ENCODE assay signal across 9 mouse cellular contexts in genomic region chr8:92646637-92647036, GRCm38 (mm10). TPM values are rescaled to one million over a fixed set of nuclear protein-coding genes. Genes with fewer than 3 reads are reported as not detected.
DNase-seq lines count a peak whose midpoint lies in the region; ATAC-seq and TF ChIP-seq lines count a peak whose summit lies in the region.
"Had no signal": no experiment of that assay in that cellular context is flagged by ENCODE, and none has a peak within 500 bp of the region (broad histone marks: within the 10 kb centered on the region; RNA-seq: fewer than 3 reads in every experiment).

No protein-coding gene starts in this region.

- peak; percentile 51 for TF ChIP-seq CTCF in kidney, adult 2 months (conservative IDR thresholded peaks at IDR 0.05; ENCODE audit: insufficient read depth, insufficient read length, low read depth, low read length)
- peak; percentile 39 for TF ChIP-seq CTCF in ES-Bruce4 (IDR thresholded peaks at IDR 0.05; ENCODE audit: low read depth, low read length)

- no peaks in the 10 kb centered on the region for H3K9me3 ChIP-seq in kidney, embryonic 15.5 days (replicated peaks)
- peaks cover 3% of the 10 kb centered on the region; the same call in 1 of the 2 replicates for H3K9me3 ChIP-seq in ES-Bruce4 (replicated peaks; ENCODE audit: control insufficient read depth, insufficient read depth, low read length, poor library complexity, severe bottlenecking)
- H3K9me3 ChIP-seq: embryonic facial prominence, embryonic 12.5 days had no signal

- no peak overlapping the region for H3K27ac ChIP-seq in kidney, adult 2 months (ENCODE audit: insufficient read depth, low read depth, low read length)
- no peak overlapping the region for H3K27ac ChIP-seq in kidney, embryonic 15.5 days
- H3K27ac ChIP-seq in ES-Bruce4 (ENCODE audit: insufficient read depth, low read length): no peak overlapping the region
- H3K27ac ChIP-seq: embryonic facial prominence, embryonic 12.5 days had no signal

- H3K9ac ChIP-seq in kidney, embryonic 15.5 days: no peak overlapping the region
- no peak overlapping the region for H3K9ac ChIP-seq in ES-Bruce4 (ENCODE audit: low read depth, poor library complexity, severe bottlenecking)
- H3K9ac ChIP-seq: embryonic facial prominence, embryonic 12.5 days had no signal

- TF ChIP-seq EP300 in ES-Bruce4 (IDR thresholded peaks at IDR 0.05; ENCODE audit: insufficient read depth, low read depth, low read length): no peak

- H3K27me3 ChIP-seq in kidney, adult 2 months (replicated peaks; ENCODE audit: control insufficient read depth, insufficient read depth, low read length): no peaks in the 10 kb centered on the region
- H3K27me3 ChIP-seq in kidney, embryonic 15.5 days: no peaks in the 10 kb centered on the region
- H3K27me3 ChIP-seq in ES-Bruce4 (ENCODE audit: control insufficient read depth, insufficient read depth, low read length, poor library complexity, severe bottlenecking): no peaks in the 10 kb centered on the region; the same call in 1 of the 2 replicates
- H3K27me3 ChIP-seq: embryonic facial prominence, embryonic 12.5 days had no signal

- no peaks in the 10 kb centered on the region for H3K36me3 ChIP-seq in kidney, adult 2 months (ENCODE audit: control insufficient read depth, insufficient read depth, low read length)
- no peaks in the 10 kb centered on the region for H3K36me3 ChIP-seq in kidney, embryonic 15.5 days
- H3K36me3 ChIP-seq in ES-Bruce4 (ENCODE audit: control insufficient read depth, insufficient read depth, low read length, poor library complexity, severe bottlenecking): no peaks in the 10 kb centered on the region
- H3K36me3 ChIP-seq: embryonic facial prominence, embryonic 12.5 days had no signal

- H3K4me3 ChIP-seq in kidney, adult 2 months (ENCODE audit: insufficient read depth, low read depth, low read length): no peak overlapping the region
- no peak overlapping the region for H3K4me3 ChIP-seq in kidney, embryonic 15.5 days (replicated peaks)
- H3K4me3 ChIP-seq in ES-Bruce4 (ENCODE audit: low read depth, low read length): no peak overlapping the region
- H3K4me3 ChIP-seq: embryonic facial prominence, embryonic 12.5 days had no signal

- no peaks in the 10 kb centered on the region for H3K4me1 ChIP-seq in kidney, adult 2 months (ENCODE audit: control insufficient read depth, insufficient read depth, low read length)
- H3K4me1 ChIP-seq in kidney, embryonic 15.5 days: no peaks in the 10 kb centered on the region
- H3K4me1 ChIP-seq in ES-Bruce4 (ENCODE audit: control insufficient read depth, insufficient read depth, low read length): no peaks in the 10 kb centered on the region
- H3K4me1 ChIP-seq: embryonic facial prominence, embryonic 12.5 days had no signal

- ATAC-seq in kidney, embryonic 15.5 days (replicated peaks; ENCODE audit: low FRiP score): no peak
- ATAC-seq in frontal cortex, adult (ENCODE audit: low TSS enrichment): no peak
- no peak for ATAC-seq in activated CD4-positive, CD25-positive, alpha-beta regulatory T cell, adult 4 months

- no peak for TF ChIP-seq POLR2A in kidney, adult 2 months (IDR thresholded peaks at IDR 0.05; ENCODE audit: low read depth, low read length)
- no peak for TF ChIP-seq POLR2A in ES-Bruce4 (IDR thresholded peaks at IDR 0.05; ENCODE audit: insufficient read depth, low read length)

- 77% methylated on average over 2 of the region's 2 CpGs for WGBS in kidney, adult 2 months
- WGBS in kidney, embryonic 15.5 days: 60% methylated on average over 2 of the region's 2 CpGs

- peak; percentile 28 for DNase-seq in kidney, adult 2 months
- peak; percentile 31 for DNase-seq in WW6 (ENCODE audit: low read depth, low spot score)
- peak; percentile 4 for DNase-seq in induced T-regulatory cell, adult 2 months (ENCODE audit: low read depth)
- DNase-seq in spleen, adult 18-20 months: no peak

- H3K4me2 ChIP-seq in kidney, embryonic 15.5 days: no peak overlapping the region
- H3K4me2 ChIP-seq: embryonic facial prominence, embryonic 12.5 days had no signal

RNA-seq across cellular contexts. Expression of gene Irx6, which starts 27.5 kb away (rescaled TPM):
- not detected in 2 replicates for polyA plus RNA-seq in kidney, adult 2 months (2012; rRNA removed)
- 0.05 and 0.10 TPM in 2 replicates for polyA plus RNA-seq in kidney, embryonic 15.5 days (2015; fragmentation: Nextera tagmentation; extraction: Ambion mirVana)
- not detected in 2 replicates for polyA plus RNA-seq in ES-Bruce4 (2011; ENCODE audit: insufficient read depth, insufficient read length, low read depth, missing spikeins)
- not detected for polyA plus RNA-seq in activated CD4-positive, CD25-positive, alpha-beta regulatory T cell, adult 4 months (2017; shearing (Covaris generic))

Comparison
In these comparisons a context has a peak if more than half of its experiments do, and no peak if none do; other contexts are left out.
1. DNase-seq: peak in kidney, adult 2 months (single experiment), WW6 (single experiment) and induced T-regulatory cell, adult 2 months (single experiment); none in spleen, adult 18-20 months (0 of 2).